Comparison of ENCODE assay signal across 8 mouse cellular contexts in the genomic region with DNA sequence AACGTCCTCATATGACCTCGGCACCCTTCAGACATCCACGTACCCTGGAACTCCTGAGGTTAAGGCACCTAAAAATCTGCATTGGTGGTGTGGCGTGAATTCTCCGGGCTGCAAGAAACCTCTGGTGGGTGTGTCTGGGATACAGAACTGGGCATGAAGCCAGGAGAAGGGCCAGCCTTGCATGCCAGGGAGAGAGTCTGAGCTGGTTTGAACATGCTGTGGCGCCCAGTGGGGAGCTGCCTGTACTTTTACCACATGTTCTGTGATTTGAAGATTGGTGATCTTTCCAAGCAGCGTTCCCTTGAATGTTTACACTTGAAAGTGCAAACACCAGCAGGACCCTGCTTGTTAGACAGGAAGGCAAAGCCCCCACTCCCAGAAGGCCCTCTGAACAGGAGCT.
DNase-seq lines count a peak whose midpoint lies in the region; ATAC-seq lines count a peak whose summit lies in the region.
"Had no signal": no experiment of that assay in that cellular context is flagged by ENCODE, and none has a peak within 500 bp of the region (broad histone marks: within the 10 kb centered on the region; RNA-seq: fewer than 3 reads in every experiment).

No protein-coding gene starts in this region.

- peaks cover 63% of the 10 kb centered on the region for H3K4me1 ChIP-seq in limb, embryonic 13.5 days

- H3K36me3 ChIP-seq in limb, embryonic 13.5 days, result peaks cover 11% of the 10 kb centered on the region

- no peak overlapping the region for H3K4me3 ChIP-seq in limb, embryonic 13.5 days

- no peaks in the 10 kb centered on the region for H3K9me3 ChIP-seq in limb, embryonic 13.5 days

- peak; percentile 4 to 5 for DNase-seq in kidney, adult 8-10 months
- no peak for DNase-seq in kidney, adult 11 months
- peak; percentile 57 for DNase-seq in NIH3T3 (ENCODE audit: low read depth)
- DNase-seq in adrenal gland, postnatal 25 days, result peak; percentile 41
- DNase-seq in cerebellum, adult 9-11 months, result no peak
- DNase-seq: cerebellum, adult 11 months had no signal

- H3K27ac ChIP-seq in limb, embryonic 13.5 days, result peak overlapping the region; percentile 87

- ATAC-seq in limb, embryonic 13.5 days (ENCODE audit: low FRiP score, low read depth), result peak; percentile 41; the same call in 1 of the 2 replicates
- ATAC-seq in activated CD4-positive, CD25-positive, alpha-beta regulatory T cell, adult 4 months, result no peak

- H3K27me3 ChIP-seq in limb, embryonic 13.5 days, result no peaks in the 10 kb centered on the region; the same call in 1 of the 2 replicates

- H3K9ac ChIP-seq in limb, embryonic 13.5 days, result no peak overlapping the region

- 30% methylated on average over 7 of the region's 7 CpGs for WGBS in limb, embryonic 13.5 days

- H3K4me2 ChIP-seq in limb, embryonic 13.5 days (replicated peaks), result peak overlapping the region; percentile 37

Comparison
In these comparisons a context has a peak if more than half of its experiments do, and no peak if none do; other contexts are left out.
1. DNase-seq: peak in kidney, adult 8-10 months (2 of 2), NIH3T3 (single experiment) and adrenal gland, postnatal 25 days (single experiment); none in kidney, adult 11 months (single experiment) and cerebellum, adult 9-11 months (single experiment).